Mouse (Mus musculus) heart, adult 8-10 months (tissue): ENCODE results near the gene Lsm7. TPM values are rescaled to one million over a fixed set of nuclear protein-coding genes. Genes with fewer than 3 reads are reported as not detected.

Experiments
- DNase-seq: peaks from one replicate; pipeline ENCODE4 v3.0.0; 2022; ENCODE audit warnings: low spot score
- microRNA-seq: library from miRNA; unstranded; fragments of <30 nt; microRNA quantifications from one replicate; pipeline ENCODE4 v1.2.0, GENCODE M21; 2022
- total RNA-seq, 4 experiments: library from RNA; stranded (reverse); gene quantifications; 2 replicates each; pipeline ENCODE4 v1.2.4; 2022

Lsm7 gene
- total RNA-seq, 4 experiments from 2014 or later = 23.3 to 32.5 (median 25.0) TPM

DNA sequence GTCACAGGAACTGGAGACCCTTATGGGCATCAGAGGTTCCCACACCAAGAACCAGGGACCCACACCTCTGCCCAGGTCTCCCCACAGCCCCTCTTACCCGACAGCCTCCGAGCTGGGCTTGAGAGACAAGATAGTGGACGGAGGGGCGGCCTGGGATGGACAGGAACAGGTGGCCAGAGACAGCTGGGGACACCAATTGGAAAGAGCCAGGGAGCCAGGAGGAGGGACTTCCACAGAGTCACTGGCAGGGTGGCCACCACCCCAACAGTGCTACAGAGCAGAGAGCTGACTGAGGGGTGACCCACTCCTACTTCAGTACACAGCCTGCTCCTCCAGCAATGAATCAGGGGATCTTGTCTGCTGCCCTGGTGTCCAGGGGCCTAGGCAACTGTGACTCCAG is 41.6 kb downstream of the Lsm7 start, which contains the start of gene Jsrp1:
Gene Jsrp1, minus strand, starts transcription at position 133 of the 400 bp plus-strand sequence.
- no peak for DNase-seq

DNA sequence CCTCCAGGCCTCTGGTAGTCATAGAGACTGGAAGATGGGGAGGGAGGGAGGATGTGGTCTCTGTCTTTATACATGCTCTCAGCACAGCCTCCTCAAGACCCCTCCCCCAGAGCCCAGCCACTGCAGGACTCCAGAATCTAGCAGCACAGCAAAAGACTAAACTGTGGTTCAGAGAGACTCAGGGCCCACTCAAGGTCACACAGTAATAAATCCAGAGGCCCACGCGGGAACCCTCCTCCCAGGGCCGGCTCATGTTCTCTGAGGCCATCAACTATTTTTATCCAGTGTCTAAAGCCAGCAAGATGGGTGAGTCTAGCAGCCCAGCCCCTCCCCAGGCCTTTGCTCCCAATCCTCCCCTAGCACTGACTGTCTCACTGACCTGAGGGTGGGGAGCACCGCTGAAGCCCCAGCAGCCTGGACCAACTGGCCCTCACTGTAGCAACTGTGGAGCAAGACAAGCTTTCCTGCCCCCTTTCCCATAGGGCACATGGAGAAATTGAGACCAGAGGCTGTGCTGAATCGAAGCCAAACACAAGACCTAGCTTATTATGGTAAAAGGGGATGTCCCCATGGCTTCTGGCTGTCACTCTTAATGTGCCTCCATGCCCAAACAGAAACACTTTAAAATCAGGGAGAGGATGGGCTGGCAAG is 42.5 kb downstream of the Lsm7 start:
- DNase-seq = no peak

DNA sequence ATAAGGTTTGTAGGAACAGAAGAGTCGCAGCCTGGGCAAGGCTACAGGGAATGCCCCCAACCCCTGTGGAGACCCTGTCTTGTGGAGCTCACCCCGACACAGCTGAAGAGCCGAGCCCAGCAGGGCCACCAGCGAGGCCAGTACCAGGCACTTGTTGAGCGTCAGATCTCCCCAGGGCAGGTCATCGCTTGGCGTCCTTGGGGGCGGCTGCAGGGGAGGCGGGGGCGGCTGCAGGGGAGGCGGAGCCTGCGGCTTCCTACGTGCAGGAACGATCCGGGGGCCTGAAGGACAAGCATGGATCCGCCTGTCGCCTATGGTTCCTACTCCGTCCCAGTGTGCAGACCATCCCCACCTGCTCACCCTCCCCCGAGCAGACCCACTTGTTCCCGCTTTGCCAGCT is 44.9 kb downstream of the Lsm7 start:
- DNase-seq = no peak

DNA sequence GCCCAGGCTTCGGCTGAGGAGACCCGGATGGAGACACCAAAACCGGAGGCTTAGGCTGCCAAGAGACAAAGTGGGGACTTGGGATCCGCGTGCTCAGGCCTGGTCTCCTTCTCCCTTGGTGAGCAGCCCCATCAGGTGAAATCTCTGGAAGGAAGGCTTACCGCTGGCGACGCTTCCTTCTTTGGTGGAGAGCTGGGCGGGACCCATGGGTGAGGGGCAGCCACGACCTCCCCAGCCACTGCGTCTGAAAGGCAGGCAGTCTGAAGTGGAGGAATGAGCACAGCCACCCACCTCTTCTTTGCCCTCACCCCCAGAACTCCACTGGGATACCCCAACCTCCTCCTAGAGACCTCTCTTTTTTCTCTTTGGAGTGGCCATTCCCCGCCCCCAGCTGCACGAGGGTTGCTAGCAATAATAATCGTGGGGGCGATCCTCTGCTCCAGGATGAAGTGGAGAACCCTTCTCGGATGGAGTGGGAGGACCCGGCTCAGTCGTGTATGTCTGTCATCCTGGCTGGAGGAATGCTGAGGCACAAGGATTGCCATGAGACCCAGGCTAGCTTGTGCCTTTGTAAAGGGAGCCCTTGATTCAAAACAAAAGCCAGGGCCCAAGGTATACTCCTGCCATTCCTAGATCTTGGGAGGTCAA is 45.9 kb downstream of the Lsm7 start:
- no peak for DNase-seq

DNA sequence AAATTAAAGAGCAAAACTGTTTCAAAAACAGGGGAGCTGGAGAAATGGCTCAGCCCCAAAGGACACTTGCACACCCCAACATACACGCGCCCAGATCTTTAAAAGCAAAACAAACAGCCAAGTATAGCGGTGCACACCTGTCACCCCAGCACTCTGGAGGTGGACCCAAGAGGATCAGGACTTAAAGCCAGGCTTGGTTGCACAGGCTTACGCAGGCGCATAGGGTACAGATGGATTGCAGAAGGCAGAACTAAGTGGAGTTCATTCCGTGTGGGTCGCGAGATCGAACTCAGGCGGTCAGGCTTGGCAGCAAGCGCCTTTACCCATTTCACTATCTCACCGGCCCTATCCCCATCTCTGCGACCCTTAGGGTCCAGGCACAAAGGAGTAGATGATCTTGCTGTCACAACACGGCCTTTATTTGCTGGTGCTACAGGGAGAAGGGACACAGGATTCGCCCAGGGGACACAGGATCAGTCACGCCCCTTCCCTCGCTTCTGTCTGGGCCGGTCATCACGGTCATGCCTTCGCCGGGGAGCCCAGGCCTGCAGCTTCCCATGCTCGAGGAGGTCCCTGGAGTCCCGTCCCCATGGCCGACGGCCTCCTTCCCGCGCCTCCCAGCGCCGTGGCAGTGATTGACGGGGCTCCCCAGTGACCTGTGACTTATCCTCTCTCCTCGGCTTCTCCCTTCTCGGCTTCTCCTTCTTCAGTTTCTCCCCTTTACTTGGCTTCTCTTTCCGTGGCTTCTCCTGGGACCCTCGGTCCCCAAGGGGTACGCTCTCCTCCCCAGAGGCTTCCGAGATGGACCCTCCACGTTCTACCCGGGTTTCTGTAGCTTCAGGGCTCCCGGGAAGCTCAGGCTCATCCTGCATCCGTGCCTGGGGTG is 46.7 kb downstream of the Lsm7 start:
- DNase-seq = no peak

DNA sequence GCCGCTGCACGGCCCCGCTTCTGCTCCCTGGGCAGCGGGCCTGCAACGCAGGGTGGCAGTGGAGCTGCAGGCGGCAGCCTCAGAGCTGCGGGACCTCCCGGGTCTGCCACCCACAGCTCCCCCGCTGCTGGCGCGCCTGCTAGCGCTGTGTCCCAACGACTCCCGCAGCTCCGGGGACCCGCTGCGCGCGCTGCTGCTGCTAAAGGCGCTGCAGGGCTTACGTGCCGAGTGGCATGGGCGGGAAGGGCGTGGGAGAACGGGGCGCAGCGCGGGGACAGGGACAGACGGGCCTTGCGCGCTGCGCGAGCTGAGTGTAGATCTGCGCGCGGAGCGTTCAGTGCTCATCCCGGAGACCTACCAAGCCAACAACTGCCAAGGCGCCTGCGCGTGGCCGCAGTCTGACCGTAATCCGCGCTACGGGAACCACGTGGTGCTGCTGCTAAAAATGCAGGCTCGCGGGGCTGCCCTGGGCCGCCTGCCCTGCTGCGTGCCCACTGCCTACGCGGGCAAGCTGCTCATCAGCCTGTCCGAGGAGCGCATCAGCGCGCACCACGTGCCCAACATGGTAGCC is 47.9 kb downstream of the Lsm7 start:
- DNase-seq = peak; percentile 66

DNA sequence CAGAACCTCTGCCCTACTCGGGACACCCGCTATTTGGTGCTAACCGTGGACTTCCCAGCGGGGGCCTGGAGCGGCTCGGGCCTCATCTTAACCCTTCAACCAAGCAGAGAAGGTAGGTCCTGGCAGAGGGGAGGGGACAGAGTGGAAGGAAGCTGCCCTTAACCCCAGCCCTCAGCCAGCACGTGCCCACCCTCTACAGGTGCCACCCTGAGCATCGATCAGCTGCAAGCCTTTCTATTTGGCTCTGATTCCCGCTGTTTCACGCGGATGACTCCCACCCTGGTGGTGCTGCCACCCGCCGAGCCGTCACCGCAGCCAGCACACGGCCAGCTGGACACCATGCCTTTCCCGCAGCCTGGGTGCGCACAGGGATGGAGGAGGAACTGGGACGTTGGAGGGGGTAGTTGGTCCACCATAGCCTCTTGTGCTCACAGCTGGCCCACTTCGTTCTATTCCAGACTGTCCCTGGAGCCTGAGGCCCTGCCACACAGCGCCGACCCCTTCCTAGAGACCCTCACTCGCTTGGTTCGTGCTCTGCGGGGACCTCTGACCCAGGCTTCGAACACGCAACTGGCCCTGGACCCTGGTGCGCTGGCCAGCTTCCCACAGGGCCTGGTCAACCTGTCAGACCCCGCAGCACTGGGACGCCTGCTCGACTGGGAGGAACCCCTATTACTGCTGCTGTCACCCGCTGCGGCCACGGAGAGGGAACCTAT is 48.5 kb downstream of the Lsm7 start:
- DNase-seq = no peak

DNA sequence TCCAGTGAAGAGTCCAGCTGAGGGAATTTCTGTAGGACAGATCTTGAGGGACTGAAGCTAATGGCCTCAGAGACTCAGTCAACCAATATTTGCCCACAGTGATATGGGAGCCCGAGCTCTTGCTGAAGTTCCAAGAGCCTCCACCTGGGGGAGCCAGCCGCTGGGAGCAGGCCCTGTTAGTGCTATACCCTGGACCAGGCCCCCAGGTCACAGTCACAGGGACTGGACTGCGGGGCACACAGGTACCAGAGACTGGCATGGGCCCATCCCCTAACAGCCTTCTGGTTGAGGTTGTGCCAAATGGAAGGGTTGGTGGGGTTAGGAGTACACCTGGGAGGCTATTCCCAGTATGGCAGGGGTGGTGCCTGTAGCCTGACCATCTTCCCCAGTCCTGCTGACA is 49.1 kb downstream of the Lsm7 start:
- peak; percentile 47 for DNase-seq

DNA sequence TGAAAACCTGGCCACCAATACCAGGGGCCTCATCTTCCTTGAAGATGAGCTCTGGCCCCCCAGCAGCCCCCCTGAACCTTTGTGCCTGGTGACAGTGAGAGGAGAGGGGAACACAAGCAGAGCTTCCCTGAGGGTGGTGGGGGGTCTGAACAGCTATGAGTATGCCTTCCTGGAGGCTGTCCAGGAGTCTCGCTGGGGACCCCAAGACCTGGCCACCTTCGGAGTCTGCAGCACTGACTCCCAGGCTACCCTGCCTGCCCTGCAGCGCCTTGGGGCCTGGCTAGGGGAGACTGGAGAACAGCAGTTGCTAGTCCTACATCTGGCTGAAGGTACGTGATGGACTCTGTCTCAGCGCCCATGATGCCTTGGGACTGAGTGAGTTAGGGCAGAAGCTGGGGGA is 49.7 kb downstream of the Lsm7 start:
- DNase-seq = no peak

DNA sequence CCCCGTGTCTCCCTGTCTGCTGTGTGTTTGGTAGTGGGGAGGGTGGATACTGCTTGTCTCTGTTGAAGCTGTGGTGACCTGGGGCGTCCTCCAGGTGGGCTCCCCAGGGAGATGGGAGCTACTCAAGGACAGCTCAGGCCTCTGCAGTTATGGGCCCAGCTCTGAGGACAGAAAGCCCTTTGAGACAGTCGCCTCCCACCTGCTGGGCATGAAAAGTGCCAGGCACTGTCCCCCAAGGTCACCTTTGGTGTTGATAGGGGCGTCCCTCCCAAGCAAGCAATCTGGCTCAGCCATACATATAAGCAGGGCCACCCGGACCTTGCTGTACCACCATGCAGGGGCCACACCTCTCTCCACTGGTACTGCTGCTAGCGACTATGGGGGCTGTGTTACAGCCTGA is 50.1 kb downstream of the Lsm7 start, which contains the start of gene Amh:
Gene Amh, plus strand, starts transcription at position 328 of the 400 bp plus-strand sequence.
- no peak for DNase-seq

DNA sequence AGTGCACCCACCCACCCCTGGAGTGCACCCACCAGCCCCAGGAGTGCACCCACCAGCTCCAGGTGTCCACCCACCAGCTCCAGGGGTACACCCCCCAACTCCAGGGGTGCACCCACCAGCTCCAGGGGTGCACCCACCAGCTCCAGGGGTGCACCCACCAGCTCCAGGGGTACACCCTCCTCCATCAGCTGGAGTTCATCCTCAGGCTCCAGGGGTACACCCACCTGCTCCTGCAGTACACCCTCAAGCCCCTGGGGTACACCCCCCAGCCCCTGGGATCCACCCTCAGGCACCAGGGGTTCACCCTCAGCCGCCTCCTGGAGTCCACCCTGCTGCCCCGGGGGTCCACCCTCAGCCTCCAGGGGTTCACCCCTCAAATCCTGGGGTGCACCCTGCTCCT is 50.7 kb downstream of the Lsm7 start:
- DNase-seq = no peak

DNA sequence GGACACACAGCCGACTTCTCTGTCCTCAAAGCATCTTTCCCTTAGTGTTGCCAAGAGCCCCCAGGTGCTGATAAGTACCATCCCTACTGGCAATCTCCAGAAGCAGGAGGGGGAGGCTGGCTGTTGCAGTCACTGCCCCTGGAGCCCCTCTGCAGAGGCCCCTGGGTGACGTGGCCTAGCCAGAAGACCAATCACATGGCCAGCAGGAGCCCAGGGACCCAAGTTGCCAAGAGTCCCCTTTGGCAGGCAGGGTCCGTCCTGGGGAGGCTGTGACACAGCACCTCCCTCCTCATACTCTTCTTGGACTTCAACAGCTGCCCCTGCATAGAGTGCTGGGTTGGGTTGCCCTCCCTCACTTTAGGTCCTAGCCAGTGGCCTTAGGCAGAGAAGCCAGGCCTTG is 52.0 kb downstream of the Lsm7 start:
- DNase-seq = no peak

Small RNA genes lying within 50 kb of the gene (microRNA-seq; reads per million reads assigned to microRNA genes)
- 1.7 reads per million for gene Mir1982

Other genes starting within 250 kb of the Lsm7 start
- gene Gm49322, start 249.2 kb downstream of the Lsm7 start, total RNA-seq = under 1 TPM; 0.17 to 0.57 (median 0.30) TPM
- gene Csnk1g2, start 232.4 kb downstream of the Lsm7 start, total RNA-seq = 100 to 1,000 TPM; 119 to 132 (median 122) TPM
- 10 to 100 TPM; 44.0 to 52.5 (median 48.5) TPM for gene Btbd2, start 198.1 kb downstream of the Lsm7 start, total RNA-seq
- 100 to 1,000 TPM; 197 to 243 (median 216) TPM for gene Mknk2, start 177.1 kb downstream of the Lsm7 start, total RNA-seq
- 1 to 10 TPM; 3.8 to 6.0 (median 5.4) TPM for gene Mob3a, start 153.2 kb downstream of the Lsm7 start, total RNA-seq
- gene Izumo4, start 153.0 kb downstream of the Lsm7 start, total RNA-seq = 1 to 10 TPM; 2.2 to 5.3 (median 3.6) TPM
- gene Ap3d1, start 112.9 kb downstream of the Lsm7 start, total RNA-seq = 10 to 100 TPM; 41.2 to 44.5 (median 43.4) TPM
- gene Dot1l, start 100.0 kb downstream of the Lsm7 start, total RNA-seq = 10 to 100 TPM; 13.3 to 24.1 (median 19.8) TPM
- gene Sf3a2, start 57.0 kb downstream of the Lsm7 start, total RNA-seq = 10 to 100 TPM; 25.0 to 33.0 (median 31.5) TPM
- 10 to 100 TPM; 29.8 to 37.4 (median 32.7) TPM for gene Plekhj1, start 56.6 kb downstream of the Lsm7 start, total RNA-seq
- under 1 TPM; 0.14 to 0.50 (median 0.20) TPM for gene Amh, start 50.0 kb downstream of the Lsm7 start, total RNA-seq
- gene Jsrp1, start 41.7 kb downstream of the Lsm7 start, total RNA-seq = 1 to 10 TPM in 1 of 4 experiments, under 1 TPM in 3; 0.47 to 1.6 (median 0.75) TPM
- 1,000 to 10,000 TPM in 2 of 4 experiments, 100 to 1,000 TPM in 2; 848 to 1,083 (median 963) TPM for gene Oaz1, start 28.6 kb downstream of the Lsm7 start, total RNA-seq
- gene Lingo3, start 11.2 kb downstream of the Lsm7 start, total RNA-seq = 10 to 100 TPM in 3 of 4 experiments, 1 to 10 TPM in 1; 7.8 to 14.0 (median 12.6) TPM
- gene Sppl2b, start 66 bp upstream of the Lsm7 start, total RNA-seq = 10 to 100 TPM; 11.1 to 15.9 (median 14.4) TPM
- not detected for gene Tmprss9, start 16.6 kb upstream of the Lsm7 start, total RNA-seq
- 100 to 1,000 TPM; 117 to 135 (median 123) TPM for gene Timm13, start 45.8 kb upstream of the Lsm7 start, total RNA-seq
- gene Lmnb2, start 63.0 kb upstream of the Lsm7 start, total RNA-seq = 1 to 10 TPM; 3.5 to 6.3 (median 4.8) TPM
- gene Gadd45b, start 74.9 kb upstream of the Lsm7 start, total RNA-seq = 10 to 100 TPM in 2 of 4 experiments, 1 to 10 TPM in 2; 5.0 to 18.1 (median 12.0) TPM
- 1 to 10 TPM; 1.0 to 1.7 (median 1.5) TPM for gene Gng7, start 159.7 kb upstream of the Lsm7 start, total RNA-seq
- under 1 TPM in 1 of 4 experiments, not detected in 3; 0.44 TPM for gene Diras1, start 170.5 kb upstream of the Lsm7 start, total RNA-seq
- gene Slc39a3, start 182.2 kb upstream of the Lsm7 start, total RNA-seq = 10 to 100 TPM; 12.1 to 14.1 (median 12.7) TPM
- gene Sgta, start 205.0 kb upstream of the Lsm7 start, total RNA-seq = 100 to 1,000 TPM in 2 of 4 experiments, 10 to 100 TPM in 2; 92.0 to 102 (median 99.4) TPM
- gene Thop1, start 214.8 kb upstream of the Lsm7 start, total RNA-seq = 10 to 100 TPM; 12.3 to 14.9 (median 13.2) TPM
- gene Creb3l3, start 243.7 kb upstream of the Lsm7 start, total RNA-seq = under 1 TPM in 3 of 4 experiments, not detected in 1; 0.14 to 0.53 (median 0.27) TPM